Mouse (Mus musculus): ENCODE measurements around the gene Edil3. TPM values are rescaled to one million over a fixed set of nuclear protein-coding genes. Genes with fewer than 3 reads are reported as not detected.

The Edil3 gene
- polyA plus RNA-seq, 1 experiment from 2014 or later: 5.1 TPM

DNA sequence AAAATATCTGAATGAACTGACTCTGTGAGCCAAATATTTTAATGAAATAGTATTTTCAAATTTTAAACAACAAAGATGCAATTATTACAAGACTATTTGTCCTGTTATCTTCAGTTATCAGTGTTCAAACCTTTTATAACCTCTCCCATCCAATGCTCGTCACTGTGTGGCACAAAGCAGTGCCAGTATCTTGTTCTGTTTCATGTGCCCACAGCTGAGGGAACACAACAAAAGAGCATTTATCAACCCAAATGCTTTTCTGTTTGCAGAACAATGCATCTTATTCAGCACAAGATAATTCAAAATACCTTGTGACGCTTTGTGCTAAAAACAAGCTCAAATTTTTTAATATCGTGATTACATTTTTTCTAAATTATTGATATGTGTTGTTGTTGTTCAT lies 78.8 kb downstream of the Edil3 start:
- WGBS: 88% methylated on average over 3 of the region's 3 CpGs
- H3K9me3 ChIP-seq (ENCODE audit: control insufficient read depth, low read length): no peaks in the 10 kb centered on the region
- no peaks in the 10 kb centered on the region for H3K36me3 ChIP-seq (ENCODE audit: control insufficient read depth, insufficient read depth, low read length)
- no peak overlapping the region for H3K27ac ChIP-seq (replicated peaks; ENCODE audit: low read depth, low read length)
- no peak overlapping the region for H3K4me2 ChIP-seq (ENCODE audit: low read depth, severe bottlenecking)
- ATAC-seq (ENCODE audit: insufficient number of reproducible peaks, low FRiP score, low TSS enrichment, low read depth): no peak
- H3K9ac ChIP-seq (ENCODE audit: low read length): no peak overlapping the region
- H3K4me1 ChIP-seq (ENCODE audit: control insufficient read depth, insufficient read depth, low read length): no peaks in the 10 kb centered on the region
- no peaks in the 10 kb centered on the region for H3K27me3 ChIP-seq (ENCODE audit: control insufficient read depth, insufficient read depth, low read length)
- DNase-seq (ENCODE audit: low spot score): no peak
- no peak overlapping the region for H3K4me3 ChIP-seq (ENCODE audit: low read depth, low read length)

DNA sequence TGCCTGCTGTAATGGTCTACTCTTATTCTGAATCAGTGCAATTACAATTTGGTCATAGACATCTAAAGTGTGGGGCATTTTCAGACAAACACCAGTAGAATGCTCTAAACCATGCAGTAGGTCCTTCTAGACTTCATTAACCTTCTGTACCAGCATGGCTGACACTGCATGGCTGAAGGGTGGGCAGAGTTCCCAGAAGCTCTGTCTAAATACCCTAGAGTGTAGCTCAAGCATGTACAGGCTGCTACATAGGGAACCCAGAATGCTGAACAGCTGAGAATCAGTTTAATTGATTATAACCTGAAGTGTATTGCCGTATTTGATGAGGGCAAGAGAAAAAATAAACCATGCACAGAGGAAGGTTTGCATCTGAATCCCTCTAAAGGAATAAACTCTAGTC lies 86.1 kb downstream of the Edil3 start:
- no peak overlapping the region for H3K27ac ChIP-seq (replicated peaks; ENCODE audit: low read depth, low read length)
- no peak for ATAC-seq (ENCODE audit: insufficient number of reproducible peaks, low FRiP score, low TSS enrichment, low read depth)
- H3K4me3 ChIP-seq (ENCODE audit: low read depth, low read length): no peak overlapping the region
- H3K4me1 ChIP-seq (ENCODE audit: control insufficient read depth, insufficient read depth, low read length): no peaks in the 10 kb centered on the region
- H3K27me3 ChIP-seq (ENCODE audit: control insufficient read depth, insufficient read depth, low read length): no peaks in the 10 kb centered on the region
- no peak overlapping the region for H3K9ac ChIP-seq (ENCODE audit: low read length)
- 91% methylated on average over 1 of the region's 1 CpGs for WGBS
- no peaks in the 10 kb centered on the region; the same call in 1 of the 2 replicates for H3K36me3 ChIP-seq (ENCODE audit: control insufficient read depth, insufficient read depth, low read length)
- H3K9me3 ChIP-seq (ENCODE audit: control insufficient read depth, low read length): no peaks in the 10 kb centered on the region
- H3K4me2 ChIP-seq (ENCODE audit: low read depth, severe bottlenecking): no peak overlapping the region
- no peak for DNase-seq (ENCODE audit: low spot score)

DNA sequence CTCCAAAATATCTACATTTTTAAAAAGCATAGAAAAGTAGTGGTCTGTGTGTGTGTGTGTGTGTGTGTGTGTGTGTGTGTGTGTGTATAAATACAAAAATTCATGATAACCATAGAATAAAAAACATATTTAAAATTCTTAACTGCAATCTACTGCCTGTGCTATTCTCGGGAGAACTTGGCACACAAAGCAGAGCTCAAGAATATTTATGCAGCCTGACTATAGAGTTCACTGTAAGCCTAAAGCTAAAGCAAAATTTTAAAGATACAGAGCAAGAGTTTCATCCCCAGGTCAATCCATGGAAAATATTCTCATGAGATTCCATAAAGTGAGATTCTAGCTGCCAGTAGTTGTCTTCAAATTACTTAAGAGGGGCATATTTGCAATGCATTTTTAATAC lies 86.9 kb downstream of the Edil3 start:
- H3K4me2 ChIP-seq (ENCODE audit: low read depth, severe bottlenecking): no peak overlapping the region
- 97% methylated on average over 1 of the region's 1 CpGs for WGBS
- ATAC-seq (ENCODE audit: insufficient number of reproducible peaks, low FRiP score, low TSS enrichment, low read depth): no peak

DNA sequence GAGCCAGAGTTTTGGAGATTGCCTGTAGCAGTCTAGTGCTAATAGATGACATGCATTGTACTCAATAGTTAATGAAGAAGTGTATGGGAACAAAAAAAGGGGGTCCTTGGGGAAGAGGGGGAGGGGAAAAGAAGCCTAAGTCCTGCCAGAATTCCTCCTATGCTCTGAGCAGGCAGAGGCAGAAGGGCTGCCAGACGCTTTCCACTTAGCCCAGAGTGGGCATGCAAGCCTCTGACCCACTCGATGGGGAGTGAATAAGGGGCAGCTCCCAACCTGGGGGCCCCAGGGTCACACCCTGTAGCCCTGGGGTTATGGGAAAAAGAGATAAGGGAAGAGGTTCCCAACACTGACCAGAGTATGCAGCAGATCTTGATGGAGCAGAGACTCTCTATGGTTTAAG lies 95.2 kb downstream of the Edil3 start:
- Histone ChIP-seq H3K4me2 (ENCODE audit: low read depth, severe bottlenecking) (no peak overlapping the region), H3K4me1 (ENCODE audit: control insufficient read depth, insufficient read depth, low read length) (no peaks in the 10 kb centered on the region), H3K27ac (replicated peaks; ENCODE audit: low read depth, low read length) (no peak overlapping the region), H3K4me3 (ENCODE audit: low read depth, low read length) (no peak overlapping the region), H3K9me3 (ENCODE audit: control insufficient read depth, low read length) (no peaks in the 10 kb centered on the region), H3K9ac (ENCODE audit: low read length) (no peak overlapping the region), H3K36me3 (ENCODE audit: control insufficient read depth, insufficient read depth, low read length) (no peaks in the 10 kb centered on the region), H3K27me3 (ENCODE audit: control insufficient read depth, insufficient read depth, low read length) (no peaks in the 10 kb centered on the region)
- DNase-seq (ENCODE audit: low spot score): no peak
- ATAC-seq (ENCODE audit: insufficient number of reproducible peaks, low FRiP score, low TSS enrichment, low read depth): no peak
- 49% methylated on average over 2 of the region's 2 CpGs for WGBS

More for the DNA sequence above, 86.9 kb downstream of the Edil3 start:
- no peaks in the 10 kb centered on the region; the same call in 1 of the 2 replicates for H3K36me3 ChIP-seq (ENCODE audit: control insufficient read depth, insufficient read depth, low read length)
- no peaks in the 10 kb centered on the region for H3K9me3 ChIP-seq (ENCODE audit: control insufficient read depth, low read length)
- H3K27ac ChIP-seq (replicated peaks; ENCODE audit: low read depth, low read length): no peak overlapping the region
- no peak overlapping the region for H3K9ac ChIP-seq (ENCODE audit: low read length)
- no peak overlapping the region for H3K4me3 ChIP-seq (ENCODE audit: low read depth, low read length)
- no peaks in the 10 kb centered on the region for H3K4me1 ChIP-seq (ENCODE audit: control insufficient read depth, insufficient read depth, low read length)
- no peaks in the 10 kb centered on the region for H3K27me3 ChIP-seq (ENCODE audit: control insufficient read depth, insufficient read depth, low read length)
- DNase-seq (ENCODE audit: low spot score): no peak

DNA sequence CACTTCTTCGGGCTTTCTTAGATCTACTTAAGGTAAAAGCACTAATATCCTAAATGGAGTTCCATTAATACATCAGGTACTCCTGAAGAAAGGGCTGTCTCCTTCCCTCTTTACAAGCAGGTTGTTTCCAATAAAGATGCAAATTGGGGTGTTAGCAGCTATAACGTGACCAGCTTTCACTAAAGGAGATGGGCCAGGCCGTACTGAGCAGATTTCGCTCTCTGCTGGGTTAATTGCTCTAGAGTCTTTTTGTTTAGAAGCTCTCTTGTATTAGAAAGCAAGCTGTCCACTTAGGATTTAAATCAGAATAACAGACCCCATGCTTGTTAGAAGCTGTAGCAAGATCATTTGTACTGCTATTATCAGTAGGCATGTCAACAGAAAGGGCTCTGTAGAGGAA lies 108.4 kb downstream of the Edil3 start:
- ATAC-seq (ENCODE audit: insufficient number of reproducible peaks, low FRiP score, low TSS enrichment, low read depth) (no peak), DNase-seq (ENCODE audit: low spot score) (no peak)
- H3K4me2 ChIP-seq (ENCODE audit: low read depth, severe bottlenecking): no peak overlapping the region
- H3K36me3 ChIP-seq (ENCODE audit: control insufficient read depth, insufficient read depth, low read length): no peaks in the 10 kb centered on the region
- no peaks in the 10 kb centered on the region for H3K27me3 ChIP-seq (ENCODE audit: control insufficient read depth, insufficient read depth, low read length)
- no peak overlapping the region for H3K9ac ChIP-seq (ENCODE audit: low read length)
- no peak overlapping the region for H3K4me3 ChIP-seq (ENCODE audit: low read depth, low read length)
- no peak overlapping the region for H3K27ac ChIP-seq (replicated peaks; ENCODE audit: low read depth, low read length)
- H3K9me3 ChIP-seq (ENCODE audit: control insufficient read depth, low read length): no peaks in the 10 kb centered on the region
- WGBS: 64% methylated on average over 4 of the region's 4 CpGs
- no peaks in the 10 kb centered on the region for H3K4me1 ChIP-seq (ENCODE audit: control insufficient read depth, insufficient read depth, low read length)

DNA sequence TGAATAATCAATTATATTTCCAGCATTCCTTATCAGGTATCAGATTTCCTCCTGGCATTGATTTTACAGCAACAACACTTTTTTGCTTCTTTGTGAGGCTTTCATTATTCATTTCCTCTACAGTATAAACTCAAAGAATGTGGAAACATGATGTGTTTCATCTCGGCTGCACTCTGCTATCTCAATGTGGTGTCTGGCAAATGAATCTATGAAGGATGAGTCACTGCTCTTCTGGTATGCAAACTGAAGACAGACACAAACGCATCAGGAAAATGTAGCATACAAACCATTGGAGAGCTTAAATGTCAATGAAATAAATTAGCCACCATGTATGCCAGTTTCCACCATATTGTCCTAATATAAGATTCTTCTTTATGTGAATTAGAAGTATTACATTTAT lies 117.3 kb downstream of the Edil3 start:
- no peak overlapping the region for H3K4me2 ChIP-seq (ENCODE audit: low read depth, severe bottlenecking)
- ATAC-seq (ENCODE audit: insufficient number of reproducible peaks, low FRiP score, low TSS enrichment, low read depth) (no peak), DNase-seq (ENCODE audit: low spot score) (no peak)
- H3K4me1 ChIP-seq (ENCODE audit: control insufficient read depth, insufficient read depth, low read length): no peaks in the 10 kb centered on the region
- no peaks in the 10 kb centered on the region for H3K9me3 ChIP-seq (ENCODE audit: control insufficient read depth, low read length)
- H3K27me3 ChIP-seq (ENCODE audit: control insufficient read depth, insufficient read depth, low read length): no peaks in the 10 kb centered on the region
- no peak overlapping the region for H3K4me3 ChIP-seq (ENCODE audit: low read depth, low read length)
- no peaks in the 10 kb centered on the region for H3K36me3 ChIP-seq (ENCODE audit: control insufficient read depth, insufficient read depth, low read length)
- H3K9ac ChIP-seq (ENCODE audit: low read length): no peak overlapping the region
- WGBS: 81% methylated on average over 2 of the region's 2 CpGs
- H3K27ac ChIP-seq (replicated peaks; ENCODE audit: low read depth, low read length): no peak overlapping the region

DNA sequence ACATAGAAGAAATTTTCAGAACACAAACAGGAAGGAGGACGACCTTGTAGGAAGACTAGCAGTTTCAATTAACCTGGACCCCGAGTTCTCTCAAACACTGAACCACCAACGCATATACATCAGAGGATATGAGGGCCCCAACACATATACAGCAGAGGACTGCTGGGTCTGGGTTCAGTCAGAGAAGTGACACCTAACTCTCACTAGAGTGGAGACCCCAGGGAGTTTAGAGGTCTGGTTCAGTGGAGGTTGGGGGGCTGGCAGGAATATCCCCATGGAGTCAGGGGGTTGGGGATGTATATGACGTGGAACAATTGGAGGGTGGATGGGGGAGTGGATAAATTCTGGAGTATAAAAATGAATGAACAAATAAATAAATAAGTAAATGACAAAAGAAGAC lies 151.1 kb downstream of the Edil3 start:
- no peak for ATAC-seq (ENCODE audit: insufficient number of reproducible peaks, low FRiP score, low TSS enrichment, low read depth)
- no peak for DNase-seq (ENCODE audit: low spot score)
- no peak overlapping the region for H3K9ac ChIP-seq (ENCODE audit: low read length)
- no peaks in the 10 kb centered on the region for H3K9me3 ChIP-seq (ENCODE audit: control insufficient read depth, low read length)
- no peak overlapping the region for H3K4me2 ChIP-seq (ENCODE audit: low read depth, severe bottlenecking)
- 80% methylated on average over 4 of the region's 4 CpGs for WGBS
- H3K27me3 ChIP-seq (ENCODE audit: control insufficient read depth, insufficient read depth, low read length): no peaks in the 10 kb centered on the region
- H3K4me3 ChIP-seq (ENCODE audit: low read depth, low read length): no peak overlapping the region
- no peaks in the 10 kb centered on the region for H3K36me3 ChIP-seq (ENCODE audit: control insufficient read depth, insufficient read depth, low read length)
- H3K4me1 ChIP-seq (ENCODE audit: control insufficient read depth, insufficient read depth, low read length): no peaks in the 10 kb centered on the region
- H3K27ac ChIP-seq (replicated peaks; ENCODE audit: low read depth, low read length): no peak overlapping the region

DNA sequence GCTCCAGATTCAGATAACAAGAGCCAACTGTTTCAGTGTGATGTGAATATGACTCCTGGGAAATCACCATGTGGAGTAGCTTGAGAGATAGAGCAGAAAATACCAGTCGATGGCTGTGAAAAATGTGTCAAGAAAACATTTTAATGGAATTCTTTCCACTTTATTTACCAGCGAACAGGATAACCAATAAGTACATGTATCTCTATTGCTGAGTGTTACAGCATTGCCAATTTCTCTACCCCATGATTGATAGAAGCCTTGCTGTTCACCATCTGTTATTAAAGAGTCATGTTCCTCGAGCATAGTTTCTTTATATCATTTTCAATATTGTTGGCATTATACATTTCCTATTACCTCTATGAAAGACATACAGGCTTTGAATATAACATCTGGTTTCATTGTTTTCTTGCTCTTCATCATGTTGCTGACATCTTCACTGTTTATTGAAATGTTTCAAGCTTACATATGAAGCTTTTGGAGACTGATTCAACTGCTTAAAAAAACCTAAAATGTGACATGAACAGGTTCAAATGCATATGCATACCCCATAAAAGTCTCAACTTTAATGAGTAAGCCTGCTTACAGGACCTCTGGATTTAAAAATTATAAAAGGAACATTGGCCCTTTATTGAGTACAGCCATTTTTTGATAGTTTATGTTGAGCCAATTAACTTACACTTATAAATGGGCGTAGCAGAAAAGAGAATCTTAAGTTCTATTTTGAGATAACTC lies 186.6 kb downstream of the Edil3 start:
- no peak for DNase-seq (ENCODE audit: low spot score)

DNA sequence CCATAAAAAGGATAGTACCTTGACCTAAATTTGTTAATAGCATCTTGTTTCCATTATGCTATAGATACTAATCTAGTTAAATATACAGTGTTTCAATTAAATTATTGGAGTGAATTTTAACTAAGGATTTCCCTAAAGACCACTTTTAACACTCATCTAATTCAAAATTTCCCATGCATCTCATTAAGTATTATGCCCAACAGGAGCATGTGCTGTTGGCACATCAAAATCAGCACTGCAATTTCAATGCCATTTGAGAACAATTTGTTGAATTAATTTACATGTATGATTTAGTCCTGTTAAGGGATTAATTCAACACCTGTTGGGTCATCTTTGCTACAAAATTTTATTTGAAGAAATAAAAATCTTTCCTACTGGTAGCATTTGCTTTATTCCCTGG lies 191.2 kb downstream of the Edil3 start:
- Histone ChIP-seq H3K4me1 (ENCODE audit: control insufficient read depth, insufficient read depth, low read length) (no peaks in the 10 kb centered on the region), H3K4me3 (ENCODE audit: low read depth, low read length) (no peak overlapping the region), H3K9ac (ENCODE audit: low read length) (no peak overlapping the region), H3K36me3 (ENCODE audit: control insufficient read depth, insufficient read depth, low read length) (no peaks in the 10 kb centered on the region), H3K4me2 (ENCODE audit: low read depth, severe bottlenecking) (no peak overlapping the region), H3K27me3 (ENCODE audit: control insufficient read depth, insufficient read depth, low read length) (no peaks in the 10 kb centered on the region), H3K27ac (replicated peaks; ENCODE audit: low read depth, low read length) (no peak overlapping the region), H3K9me3 (ENCODE audit: control insufficient read depth, low read length) (no peaks in the 10 kb centered on the region)
- DNase-seq (ENCODE audit: low spot score) (no peak), ATAC-seq (ENCODE audit: insufficient number of reproducible peaks, low FRiP score, low TSS enrichment, low read depth) (no peak)

More for the DNA sequence above, 186.6 kb downstream of the Edil3 start:
- no peak overlapping the region for H3K27ac ChIP-seq (replicated peaks; ENCODE audit: low read depth, low read length)
- 86% methylated on average over 4 of the region's 4 CpGs for WGBS
- no peak overlapping the region for H3K4me2 ChIP-seq (ENCODE audit: low read depth, severe bottlenecking)
- H3K36me3 ChIP-seq (ENCODE audit: control insufficient read depth, insufficient read depth, low read length): no peaks in the 10 kb centered on the region
- H3K9ac ChIP-seq (ENCODE audit: low read length): no peak overlapping the region
- H3K27me3 ChIP-seq (ENCODE audit: control insufficient read depth, insufficient read depth, low read length): no peaks in the 10 kb centered on the region
- no peak overlapping the region for H3K4me3 ChIP-seq (ENCODE audit: low read depth, low read length)
- no peaks in the 10 kb centered on the region for H3K4me1 ChIP-seq (ENCODE audit: control insufficient read depth, insufficient read depth, low read length)
- no peaks in the 10 kb centered on the region for H3K9me3 ChIP-seq (ENCODE audit: control insufficient read depth, low read length)
- no peak for ATAC-seq (ENCODE audit: insufficient number of reproducible peaks, low FRiP score, low TSS enrichment, low read depth)

All from limb, embryonic 11.5 days (tissue).